Mouse (Mus musculus): ENCODE results near the gene Sema5a.

- peak; percentile 50 for TF ChIP-seq CEBPB (IDR thresholded peaks at IDR 0.05; ENCODE audit: low read depth)
- no peak for TF ChIP-seq CTCF (IDR thresholded peaks at IDR 0.05; ENCODE audit: control insufficient read depth, insufficient read depth, insufficient read length)
- TF ChIP-seq MAX (IDR thresholded peaks at IDR 0.05) = no peak
- no peak for TF ChIP-seq MYOD1 (IDR thresholded peaks at IDR 0.05; ENCODE audit: control insufficient read depth, insufficient read length, low read depth)
- no peak for TF ChIP-seq USF1 (IDR thresholded peaks at IDR 0.05; ENCODE audit: low read depth)
Measured at GRCm38 (mm10) chr15:32615773-32616172, 371.2 kb downstream of the Sema5a start.
